Mouse (Mus musculus): Measurements from ENCODE around the gene Gimap5. TPM values are rescaled to one million over a fixed set of nuclear protein-coding genes. Genes with fewer than 3 reads are reported as not detected.

Gene Gimap5
- polyA plus RNA-seq, 1 experiment, result 10.2 TPM

GRCm38 (mm10) chr6:48739780-48740055 is 6.3 kb upstream of the Gimap5 start:
- no peak for TF ChIP-seq CTCF (IDR thresholded peaks at IDR 0.05; ENCODE audit: extremely low read depth, insufficient read length, insufficient replicate concordance, low read depth, low read length)
- no peak for TF ChIP-seq POLR2A (IDR thresholded peaks at IDR 0.05; ENCODE audit: low read depth, low read length)
- peaks cover 15% of the 10 kb centered on the region for H3K4me1 ChIP-seq (ENCODE audit: control insufficient read depth, insufficient read depth, insufficient read length, low read length)
- H3K36me3 ChIP-seq (ENCODE audit: control insufficient read depth, insufficient read depth, low read length), result no peaks in the 10 kb centered on the region
- 41% methylated on average over 3 of the region's 3 CpGs for WGBS
- H3K4me3 ChIP-seq (ENCODE audit: low read depth, low read length), result peak overlapping the region; percentile 30; the same call in 1 of the 2 replicates
- no peaks in the 10 kb centered on the region for H3K27me3 ChIP-seq (ENCODE audit: control insufficient read depth, insufficient read depth, low read length)
- peak overlapping the region; percentile 82 for H3K27ac ChIP-seq (ENCODE audit: insufficient read depth, low read depth, low read length)

GRCm38 (mm10) chr6:48740501-48741169 is 5.4 kb upstream of the Gimap5 start:
- 37% methylated on average over 3 of the region's 3 CpGs for WGBS
- H3K27me3 ChIP-seq (ENCODE audit: control insufficient read depth, insufficient read depth, low read length), result no peaks in the 10 kb centered on the region
- H3K36me3 ChIP-seq (ENCODE audit: control insufficient read depth, insufficient read depth, low read length), result no peaks in the 10 kb centered on the region
- peak overlapping the region; percentile 53 for H3K4me3 ChIP-seq (ENCODE audit: low read depth, low read length)
- TF ChIP-seq POLR2A (IDR thresholded peaks at IDR 0.05; ENCODE audit: low read depth, low read length) (no peak), CTCF (IDR thresholded peaks at IDR 0.05; ENCODE audit: extremely low read depth, insufficient read length, insufficient replicate concordance, low read depth, low read length) (no peak)
- H3K4me1 ChIP-seq (ENCODE audit: control insufficient read depth, insufficient read depth, insufficient read length, low read length), result peaks cover 15% of the 10 kb centered on the region
- H3K27ac ChIP-seq (ENCODE audit: insufficient read depth, low read depth, low read length), result peak overlapping the region; percentile 82

GRCm38 (mm10) chr6:48741273-48741672 is 4.7 kb upstream of the Gimap5 start:
- no peaks in the 10 kb centered on the region for H3K27me3 ChIP-seq (ENCODE audit: control insufficient read depth, insufficient read depth, low read length)
- TF ChIP-seq CTCF (IDR thresholded peaks at IDR 0.05; ENCODE audit: extremely low read depth, insufficient read length, insufficient replicate concordance, low read depth, low read length), result no peak
- TF ChIP-seq POLR2A (IDR thresholded peaks at IDR 0.05; ENCODE audit: low read depth, low read length), result no peak
- peak overlapping the region; percentile 11 for H3K4me3 ChIP-seq (ENCODE audit: low read depth, low read length)
- peak overlapping the region; percentile 82 for H3K27ac ChIP-seq (ENCODE audit: insufficient read depth, low read depth, low read length)
- no peaks in the 10 kb centered on the region for H3K36me3 ChIP-seq (ENCODE audit: control insufficient read depth, insufficient read depth, low read length)
- WGBS, result 13% methylated on average over 3 of the region's 3 CpGs
- H3K4me1 ChIP-seq (ENCODE audit: control insufficient read depth, insufficient read depth, insufficient read length, low read length), result peaks cover 15% of the 10 kb centered on the region

DNA sequence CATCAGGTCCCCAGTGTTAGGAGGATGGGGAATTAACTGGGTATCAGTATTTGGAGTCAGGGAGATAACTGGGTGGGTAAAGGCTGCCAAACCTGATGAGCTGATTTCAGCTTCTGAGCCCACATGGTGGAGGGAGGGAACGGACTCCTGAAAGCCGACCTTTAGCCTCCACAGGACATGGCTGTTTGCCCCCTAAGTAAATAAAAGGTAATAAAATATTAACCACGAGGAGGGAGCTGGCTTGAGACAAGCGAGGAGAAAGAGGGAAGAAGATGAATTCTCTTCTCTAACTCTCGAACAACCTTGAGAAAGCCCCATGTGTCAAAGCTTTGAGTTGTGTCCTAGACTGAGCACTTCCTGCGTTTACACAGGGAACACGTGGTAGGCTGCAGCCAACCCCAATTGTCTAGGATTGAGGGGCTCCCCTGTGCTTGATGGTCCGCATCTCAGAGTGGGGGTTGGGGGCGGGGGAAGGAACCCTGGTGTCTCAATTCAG is 4.2 kb upstream of the Gimap5 start:
- H3K27me3 ChIP-seq (ENCODE audit: control insufficient read depth, insufficient read depth, low read length), result no peaks in the 10 kb centered on the region
- peak overlapping the region; percentile 86 for H3K4me3 ChIP-seq (ENCODE audit: low read depth, low read length)
- H3K4me1 ChIP-seq (ENCODE audit: control insufficient read depth, insufficient read depth, insufficient read length, low read length), result peaks cover 15% of the 10 kb centered on the region
- H3K27ac ChIP-seq (ENCODE audit: insufficient read depth, low read depth, low read length), result peak overlapping the region; percentile 82
- TF ChIP-seq CTCF (IDR thresholded peaks at IDR 0.05; ENCODE audit: extremely low read depth, insufficient read length, insufficient replicate concordance, low read depth, low read length) (no peak), POLR2A (IDR thresholded peaks at IDR 0.05; ENCODE audit: low read depth, low read length) (no peak)
- no peaks in the 10 kb centered on the region for H3K36me3 ChIP-seq (ENCODE audit: control insufficient read depth, insufficient read depth, low read length)
- WGBS, result 8% methylated on average over 9 of the region's 9 CpGs

- Histone ChIP-seq H3K27me3 (ENCODE audit: control insufficient read depth, insufficient read depth, low read length) (no peaks in the 10 kb centered on the region), H3K36me3 (ENCODE audit: control insufficient read depth, insufficient read depth, low read length) (no peaks in the 10 kb centered on the region), H3K4me1 (ENCODE audit: control insufficient read depth, insufficient read depth, insufficient read length, low read length) (peaks cover 23% of the 10 kb centered on the region), H3K4me3 (ENCODE audit: low read depth, low read length) (peak overlapping the region; percentile 86), H3K27ac (ENCODE audit: insufficient read depth, low read depth, low read length) (peak overlapping the region; percentile 82)
- no peak for TF ChIP-seq POLR2A (IDR thresholded peaks at IDR 0.05; ENCODE audit: low read depth, low read length)
- TF ChIP-seq CTCF (IDR thresholded peaks at IDR 0.05; ENCODE audit: extremely low read depth, insufficient read length, insufficient replicate concordance, low read depth, low read length), result peak; percentile 4; the same call in 1 of the 2 replicates
- 12% methylated on average over 52 of the region's 52 CpGs for WGBS
Measured at GRCm38 (mm10) chr6:48742422-48743351, 3.3 kb upstream of the Gimap5 start.

GRCm38 (mm10) chr6:48745490-48745889 is 507 bp upstream of the Gimap5 start:
- Histone ChIP-seq H3K36me3 (ENCODE audit: control insufficient read depth, insufficient read depth, low read length) (no peaks in the 10 kb centered on the region), H3K4me1 (ENCODE audit: control insufficient read depth, insufficient read depth, insufficient read length, low read length) (peaks cover 23% of the 10 kb centered on the region), H3K4me3 (ENCODE audit: low read depth, low read length) (peak overlapping the region; percentile 61), H3K27ac (ENCODE audit: insufficient read depth, low read depth, low read length) (peak overlapping the region; percentile 73), H3K27me3 (ENCODE audit: control insufficient read depth, insufficient read depth, low read length) (no peaks in the 10 kb centered on the region)
- TF ChIP-seq POLR2A (IDR thresholded peaks at IDR 0.05; ENCODE audit: low read depth, low read length) (no peak), CTCF (IDR thresholded peaks at IDR 0.05; ENCODE audit: extremely low read depth, insufficient read length, insufficient replicate concordance, low read depth, low read length) (no peak)
- 69% methylated on average over 2 of the region's 2 CpGs for WGBS

All from small intestine, adult 2 months (tissue).